Mouse (Mus musculus) ES-Bruce4 (cell line): ENCODE results near the gene Map3k3.

Experiments
- CTCF ChIP-seq: IDR thresholded peaks from one replicate; pipeline ENCODE4 v1.8.1; 2011; ENCODE audit warnings: low read depth, low read length
- EP300 ChIP-seq: IDR thresholded peaks from 2 replicates; pipeline ENCODE4 v1.6.1; 2011; ENCODE audit warnings: low read depth, low read length; ENCODE audit not compliant: insufficient read depth
- POLR2A ChIP-seq: IDR thresholded peaks from one replicate; pipeline ENCODE4 v1.8.1; 2011; ENCODE audit warnings: low read length; ENCODE audit not compliant: insufficient read depth

GRCm38 (mm10) chr11:106173228-106173627 is 88.8 kb downstream of the Map3k3 start:
- TF ChIP-seq CTCF, result no peak
- no peak for TF ChIP-seq EP300
- no peak for TF ChIP-seq POLR2A
